Mouse (Mus musculus) large intestine, adult 2 months (tissue): ENCODE measurements at regions not wholly inside any gene's neighbourhood (a gene's known extent, or its start where the extent isn't known, plus 50 kb on each side); places are given as distances from the start of the nearest gene placed in this dataset.

Experiments
- DNase-seq: peaks from one replicate; pipeline ENCODE4 v3.0.0-alpha.2; 2012; ENCODE audit warnings: low read depth, low spot score
- WGBS: fragments of 180-500 bp; shearing (Covaris S2); methylation state at CpG from one replicate; pipeline ENCODE4 v1.1.7; 2018; 5-methylcytosine and 5-hydroxymethylcytosine counted together

- DNase-seq, result peak; percentile 85
- WGBS, result 32% methylated on average over 4 of the region's 4 CpGs
Observed at GRCm38 (mm10) chr6:100144544-100145287, 142.6 kb downstream of the Rybp start.

GRCm38 (mm10) chr6:100143586-100144301 lies 143.5 kb downstream of the Rybp start:
- DNase-seq, result no peak
- 12% methylated on average over 16 of the region's 16 CpGs for WGBS

GRCm38 (mm10) chr6:100141225-100141624 lies 146.1 kb downstream of the Rybp start:
- WGBS, result 77% methylated on average over 5 of the region's 5 CpGs
- DNase-seq, result no peak

GRCm38 (mm10) chr6:100140581-100141114 lies 146.6 kb downstream of the Rybp start:
- DNase-seq, result no peak
- WGBS, result 23% methylated on average over 6 of the region's 6 CpGs

GRCm38 (mm10) chr6:100139809-100140208 lies 147.5 kb downstream of the Rybp start:
- DNase-seq, result no peak
- WGBS, result 81% methylated on average over 6 of the region's 6 CpGs

GRCm38 (mm10) chr6:100138659-100139058 lies 148.6 kb downstream of the Rybp start:
- WGBS, result 32% methylated on average over 2 of the region's 2 CpGs
- DNase-seq, result no peak

- DNase-seq, result no peak
- 33% methylated on average over 2 of the region's 2 CpGs for WGBS
Observed at GRCm38 (mm10) chr6:100135177-100135576, 152.1 kb downstream of the Rybp start.

- 89% methylated on average over 9 of the region's 9 CpGs for WGBS
- no peak for DNase-seq
Observed at GRCm38 (mm10) chr6:100133970-100134369, 153.3 kb downstream of the Rybp start.

GRCm38 (mm10) chr6:100132916-100133600 lies 154.2 kb downstream of the Rybp start:
- no peak for DNase-seq
- WGBS, result 37% methylated on average over 4 of the region's 4 CpGs

- 43% methylated on average over 15 of the region's 15 CpGs for WGBS
- no peak for DNase-seq
Observed at GRCm38 (mm10) chr6:100127221-100128143, 159.8 kb downstream of the Rybp start.

GRCm38 (mm10) chr6:100126736-100127135 lies 160.5 kb downstream of the Rybp start:
- 47% methylated on average over 8 of the region's 8 CpGs for WGBS

GRCm38 (mm10) chr6:100126326-100126725 lies 161.0 kb downstream of the Rybp start:
- WGBS, result 80% methylated on average over 3 of the region's 3 CpGs

More at GRCm38 (mm10) chr6:100126736-100127135, 160.5 kb downstream of the Rybp start:
- DNase-seq, result no peak

GRCm38 (mm10) chr6:100121240-100121639 lies 166.0 kb downstream of the Rybp start:
- no peak for DNase-seq
- WGBS, result 42% methylated on average over 6 of the region's 6 CpGs

More at GRCm38 (mm10) chr6:100126326-100126725, 161.0 kb downstream of the Rybp start:
- no peak for DNase-seq

- no peak for DNase-seq
- WGBS, result 89% methylated on average over 16 of the region's 16 CpGs
Observed at GRCm38 (mm10) chr6:100120017-100120944, 167.0 kb downstream of the Rybp start.

- DNase-seq, result no peak
- 98% methylated on average over 3 of the region's 3 CpGs for WGBS
Observed at GRCm38 (mm10) chr6:100117084-100117483, 170.2 kb downstream of the Rybp start.

- DNase-seq, result no peak
- 59% methylated on average over 4 of the region's 4 CpGs for WGBS
Observed at GRCm38 (mm10) chr6:100113393-100114137, 173.7 kb downstream of the Rybp start.

- DNase-seq, result no peak
- 85% methylated on average over 2 of the region's 2 CpGs for WGBS
Observed at GRCm38 (mm10) chr6:100110981-100111660, 176.2 kb downstream of the Rybp start.
